Mouse (Mus musculus): ENCODE measurements at regions not wholly inside any gene's neighbourhood (a gene's known extent, or its start where the extent isn't known, plus 50 kb on each side); places are given as distances from the start of the nearest gene placed in this dataset.

- whole genome bisulfite sequencing, result 87% methylated on average over 4 of the region's 4 CpGs
- no peak overlapping the region for H3K4me2 ChIP-seq
- H3K27ac ChIP-seq, result no peak overlapping the region
- H3K36me3 ChIP-seq, result no peaks in the 10 kb centered on the region
- H3K9ac ChIP-seq, result no peak overlapping the region
- no peaks in the 10 kb centered on the region for H3K27me3 ChIP-seq (replicated peaks)
- H3K9me3 ChIP-seq, result no peaks in the 10 kb centered on the region
- no peaks in the 10 kb centered on the region for H3K4me1 ChIP-seq
- H3K4me3 ChIP-seq (replicated peaks), result no peak overlapping the region
- no peak for ATAC-seq (ENCODE audit: insufficient read depth, low FRiP score, low read depth)
Measured at GRCm38 (mm10) chr4:55774571-55774970, 242.3 kb upstream of the Klf4 start.

DNA sequence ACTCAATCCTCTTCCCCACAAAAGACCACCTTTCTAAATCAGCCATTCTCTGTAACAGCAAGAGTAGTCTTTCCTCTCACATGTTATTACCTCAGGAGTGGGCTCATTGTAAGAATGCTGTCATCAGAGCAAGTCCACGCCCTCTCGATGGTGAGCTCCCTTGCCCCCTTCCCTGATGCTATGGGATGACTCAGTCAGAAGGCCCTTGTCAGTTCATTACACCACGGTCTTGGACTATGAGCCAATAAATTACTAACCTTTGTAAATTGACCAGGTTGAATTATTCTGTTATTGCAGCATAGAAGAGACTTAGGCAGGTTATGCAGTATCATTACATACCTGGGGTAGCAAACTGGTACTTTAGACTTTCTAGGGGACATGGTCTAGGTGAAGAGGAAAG lies 237.4 kb upstream of the Klf4 start:
- H3K36me3 ChIP-seq, result no peaks in the 10 kb centered on the region
- H3K27ac ChIP-seq, result no peak overlapping the region
- H3K9me3 ChIP-seq, result no peaks in the 10 kb centered on the region
- H3K4me2 ChIP-seq, result no peak overlapping the region
- no peaks in the 10 kb centered on the region for H3K4me1 ChIP-seq
- 91% methylated on average over 3 of the region's 3 CpGs for WGBS
- H3K27me3 ChIP-seq (replicated peaks), result no peaks in the 10 kb centered on the region
- no peak overlapping the region for H3K9ac ChIP-seq
- ATAC-seq (ENCODE audit: insufficient read depth, low FRiP score, low read depth), result no peak
- H3K4me3 ChIP-seq (replicated peaks), result no peak overlapping the region

- H3K9ac ChIP-seq, result no peak overlapping the region
- WGBS, result 91% methylated on average over 6 of the region's 6 CpGs
- no peak overlapping the region for H3K4me2 ChIP-seq
- no peak overlapping the region for H3K27ac ChIP-seq
- no peaks in the 10 kb centered on the region for H3K9me3 ChIP-seq
- H3K4me3 ChIP-seq (replicated peaks), result no peak overlapping the region
- H3K27me3 ChIP-seq (replicated peaks), result no peaks in the 10 kb centered on the region
- no peaks in the 10 kb centered on the region for H3K4me1 ChIP-seq
- no peaks in the 10 kb centered on the region for H3K36me3 ChIP-seq
- no peak for ATAC-seq (ENCODE audit: insufficient read depth, low FRiP score, low read depth)
Measured at GRCm38 (mm10) chr4:55768325-55768724, 236.1 kb upstream of the Klf4 start.

- H3K9ac ChIP-seq, result no peak overlapping the region
- 76% methylated on average over 4 of the region's 4 CpGs for WGBS
- ATAC-seq (ENCODE audit: insufficient read depth, low FRiP score, low read depth), result no peak
Measured at GRCm38 (mm10) chr4:55767133-55767532, 234.9 kb upstream of the Klf4 start.

GRCm38 (mm10) chr4:55765780-55766179 lies 233.5 kb upstream of the Klf4 start:
- 86% methylated on average over 2 of the region's 2 CpGs for WGBS
- Histone ChIP-seq H3K9ac (no peak overlapping the region), H3K9me3 (no peaks in the 10 kb centered on the region), H3K4me3 (replicated peaks) (no peak overlapping the region), H3K36me3 (no peaks in the 10 kb centered on the region), H3K4me1 (no peaks in the 10 kb centered on the region), H3K4me2 (no peak overlapping the region), H3K27ac (no peak overlapping the region), H3K27me3 (replicated peaks) (no peaks in the 10 kb centered on the region)
- ATAC-seq (ENCODE audit: insufficient read depth, low FRiP score, low read depth), result no peak

More at GRCm38 (mm10) chr4:55767133-55767532, 234.9 kb upstream of the Klf4 start:
- Histone ChIP-seq H3K4me2 (no peak overlapping the region), H3K4me1 (no peaks in the 10 kb centered on the region), H3K9me3 (no peaks in the 10 kb centered on the region), H3K4me3 (replicated peaks) (no peak overlapping the region), H3K27ac (no peak overlapping the region), H3K36me3 (no peaks in the 10 kb centered on the region), H3K27me3 (replicated peaks) (no peaks in the 10 kb centered on the region)

GRCm38 (mm10) chr4:55763112-55763511 lies 230.8 kb upstream of the Klf4 start:
- Histone ChIP-seq H3K4me2 (no peak overlapping the region), H3K4me3 (replicated peaks) (no peak overlapping the region), H3K27me3 (replicated peaks) (no peaks in the 10 kb centered on the region), H3K9me3 (no peaks in the 10 kb centered on the region), H3K36me3 (no peaks in the 10 kb centered on the region), H3K9ac (no peak overlapping the region), H3K27ac (no peak overlapping the region), H3K4me1 (no peaks in the 10 kb centered on the region)
- WGBS, result 76% methylated on average over 6 of the region's 6 CpGs
- no peak for ATAC-seq (ENCODE audit: insufficient read depth, low FRiP score, low read depth)

- Histone ChIP-seq H3K4me3 (replicated peaks) (no peak overlapping the region), H3K9me3 (no peaks in the 10 kb centered on the region), H3K4me1 (no peaks in the 10 kb centered on the region), H3K4me2 (no peak overlapping the region), H3K27me3 (replicated peaks) (no peaks in the 10 kb centered on the region), H3K27ac (no peak overlapping the region), H3K36me3 (no peaks in the 10 kb centered on the region), H3K9ac (no peak overlapping the region)
- ATAC-seq (ENCODE audit: insufficient read depth, low FRiP score, low read depth), result no peak
- WGBS, result 64% methylated on average over 4 of the region's 4 CpGs
Measured at GRCm38 (mm10) chr4:55762389-55762788, 230.1 kb upstream of the Klf4 start.

- 71% methylated on average over 15 of the region's 15 CpGs for WGBS
- Histone ChIP-seq H3K9me3 (no peaks in the 10 kb centered on the region), H3K4me1 (no peaks in the 10 kb centered on the region), H3K27ac (no peak overlapping the region), H3K4me2 (no peak overlapping the region), H3K4me3 (replicated peaks) (no peak overlapping the region), H3K36me3 (no peaks in the 10 kb centered on the region), H3K9ac (no peak overlapping the region), H3K27me3 (replicated peaks) (no peaks in the 10 kb centered on the region)
- ATAC-seq (ENCODE audit: insufficient read depth, low FRiP score, low read depth), result no peak
Measured at GRCm38 (mm10) chr4:55757148-55757927, 225.1 kb upstream of the Klf4 start.

GRCm38 (mm10) chr4:55749949-55750600 lies 217.8 kb upstream of the Klf4 start:
- Histone ChIP-seq H3K4me1 (no peaks in the 10 kb centered on the region), H3K9ac (no peak overlapping the region), H3K27ac (no peak overlapping the region), H3K9me3 (no peaks in the 10 kb centered on the region), H3K27me3 (replicated peaks) (no peaks in the 10 kb centered on the region), H3K36me3 (no peaks in the 10 kb centered on the region), H3K4me2 (no peak overlapping the region), H3K4me3 (replicated peaks) (no peak overlapping the region)
- ATAC-seq (ENCODE audit: insufficient read depth, low FRiP score, low read depth), result no peak
- 65% methylated on average over 20 of the region's 20 CpGs for WGBS

DNA sequence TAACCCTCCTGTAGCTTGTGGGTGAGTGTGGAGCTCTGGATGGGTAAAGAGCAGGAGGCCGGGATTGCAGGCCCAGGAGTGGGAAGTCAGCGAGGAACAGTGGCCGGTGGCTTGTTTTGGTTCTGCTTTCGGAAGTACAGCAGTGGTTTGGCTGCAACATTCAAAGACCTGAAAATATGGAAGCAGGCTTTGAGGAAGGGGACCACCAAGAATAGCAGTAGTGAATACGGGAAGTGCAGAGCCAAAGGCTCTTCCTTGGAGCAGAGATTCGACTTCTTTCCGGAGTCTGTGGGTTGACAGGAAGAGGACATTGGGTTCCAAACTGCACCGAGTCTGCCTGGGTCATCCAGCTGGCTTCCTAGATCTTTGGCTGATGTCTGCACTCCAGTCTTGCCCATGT lies 209.1 kb upstream of the Klf4 start:
- H3K4me3 ChIP-seq (replicated peaks), result no peak overlapping the region
- no peaks in the 10 kb centered on the region for H3K36me3 ChIP-seq
- no peaks in the 10 kb centered on the region for H3K9me3 ChIP-seq
- ATAC-seq (ENCODE audit: insufficient read depth, low FRiP score, low read depth), result no peak
- no peaks in the 10 kb centered on the region for H3K4me1 ChIP-seq
- no peak overlapping the region for H3K9ac ChIP-seq
- no peak overlapping the region for H3K4me2 ChIP-seq
- no peaks in the 10 kb centered on the region for H3K27me3 ChIP-seq (replicated peaks)
- H3K27ac ChIP-seq, result no peak overlapping the region
- 84% methylated on average over 8 of the region's 8 CpGs for WGBS

- Histone ChIP-seq H3K36me3 (no peaks in the 10 kb centered on the region), H3K4me3 (replicated peaks) (no peak overlapping the region), H3K4me2 (no peak overlapping the region), H3K27me3 (replicated peaks) (no peaks in the 10 kb centered on the region), H3K9me3 (no peaks in the 10 kb centered on the region), H3K4me1 (no peaks in the 10 kb centered on the region), H3K9ac (no peak overlapping the region), H3K27ac (no peak overlapping the region)
- no peak for ATAC-seq (ENCODE audit: insufficient read depth, low FRiP score, low read depth)
- WGBS, result 87% methylated on average over 15 of the region's 15 CpGs
Measured at GRCm38 (mm10) chr4:55740062-55740461, 207.8 kb upstream of the Klf4 start.

GRCm38 (mm10) chr4:55738714-55739113 lies 206.4 kb upstream of the Klf4 start:
- Histone ChIP-seq H3K4me3 (replicated peaks) (no peak overlapping the region), H3K9ac (no peak overlapping the region), H3K27ac (no peak overlapping the region), H3K9me3 (no peaks in the 10 kb centered on the region), H3K36me3 (no peaks in the 10 kb centered on the region), H3K4me1 (no peaks in the 10 kb centered on the region), H3K27me3 (replicated peaks) (no peaks in the 10 kb centered on the region), H3K4me2 (no peak overlapping the region)
- no peak for ATAC-seq (ENCODE audit: insufficient read depth, low FRiP score, low read depth)
- 85% methylated on average over 1 of the region's 1 CpGs for WGBS
